Mouse (Mus musculus) B cell, adult 62 days (primary cell): Measurements from ENCODE around the gene Defa22. TPM values are rescaled to one million over a fixed set of nuclear protein-coding genes. Genes with fewer than 3 reads are reported as not detected.

ENCODE experiments used
- total RNA-seq: library from RNA; stranded (reverse); gene quantifications from 4 replicates; pipeline ENCODE4 v1.2.4, GENCODE M21; 2023

Defa22 gene
- not detected in 4 replicates for total RNA-seq

GRCm38 (mm10) chr8:21161977-21162376, at the start of gene Defa22:
Defa22 (plus strand) TSS chr8:21162277.

GRCm38 (mm10) chr8:21134342-21134741, 27.7 kb upstream of the Defa22 start, which contains the start of gene Defa30:
Defa30 (plus strand) TSS chr8:21134642.

GRCm38 (mm10) chr8:21191314-21191713, 29.2 kb downstream of the Defa22 start, which contains the start of gene Defa31:
Defa31 (plus strand) TSS chr8:21191614.

GRCm38 (mm10) chr8:21201261-21201660, 39.2 kb downstream of the Defa22 start, which contains the start of gene Gm15293:
Gm15293 (plus strand) TSS chr8:21201561.

Other genes with a start within 250 kb of the Defa22 start
- not detected in 4 replicates for gene Gm6040, start 240.2 kb upstream of the Defa22 start, total RNA-seq
- not detected in 4 replicates for gene AY761185, start 217.6 kb upstream of the Defa22 start, total RNA-seq
- not detected in 4 replicates for gene Defa21, start 136.7 kb upstream of the Defa22 start, total RNA-seq
- gene Defa23, start 107.2 kb upstream of the Defa22 start, total RNA-seq, result not detected in 4 replicates
- not detected in 4 replicates for gene Defa35, start 97.2 kb upstream of the Defa22 start, total RNA-seq
- gene Defa25, start 77.8 kb upstream of the Defa22 start, total RNA-seq, result not detected in 4 replicates
- not detected in 4 replicates for gene Gm14851, start 66.2 kb upstream of the Defa22 start, total RNA-seq
- gene Defa30, start 27.6 kb upstream of the Defa22 start, total RNA-seq, result not detected in 4 replicates
- not detected in 4 replicates for gene Defa31, start 29.3 kb downstream of the Defa22 start, total RNA-seq
- gene Gm15293, start 39.3 kb downstream of the Defa22 start, total RNA-seq, result not detected in 4 replicates
- not detected in 4 replicates for gene Gm15292, start 87.5 kb downstream of the Defa22 start, total RNA-seq
- not detected in 4 replicates for gene Defa27, start 153.3 kb downstream of the Defa22 start, total RNA-seq
- not detected in 4 replicates for gene Defa29, start 164.7 kb downstream of the Defa22 start, total RNA-seq
- not detected in 4 replicates for gene Defa2, start 216.2 kb downstream of the Defa22 start, total RNA-seq
- gene Defa33, start 229.5 kb downstream of the Defa22 start, total RNA-seq, result not detected in 4 replicates